Mouse (Mus musculus): ENCODE measurements around the gene Plet1. TPM values are rescaled to one million over a fixed set of nuclear protein-coding genes. Genes with fewer than 3 reads are reported as not detected.

Gene Plet1
- 1 to 10 TPM in 1 of 2 experiments, under 1 TPM in 1; 0.60 to 2.4 TPM for total RNA-seq (2021)
- long read RNA-seq, experiment 1, result 0 reads
- long read RNA-seq, experiment 2, result 0 reads

DNA sequence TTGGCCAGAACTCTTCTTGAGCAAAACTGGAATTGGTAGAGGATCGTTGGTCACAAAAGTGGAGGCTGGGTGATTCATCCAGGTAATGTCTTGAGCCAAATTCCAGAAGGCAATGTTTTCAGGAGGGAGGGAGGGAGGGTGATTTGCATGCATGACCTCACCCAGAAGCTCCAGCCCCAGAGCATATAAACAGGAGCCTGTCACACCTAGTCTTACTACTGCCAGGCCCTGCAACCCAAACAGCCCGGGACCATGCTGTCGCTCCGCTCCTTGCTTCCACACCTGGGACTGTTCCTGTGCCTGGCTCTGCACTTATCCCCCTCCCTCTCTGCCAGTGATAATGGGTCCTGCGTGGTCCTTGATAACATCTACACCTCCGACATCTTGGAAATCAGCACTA, at the start of gene Plet1:
Plet1 (plus strand) TSS at position 215 of the 400 bp plus-strand sequence.
- DNase-seq, result no peak

DNA sequence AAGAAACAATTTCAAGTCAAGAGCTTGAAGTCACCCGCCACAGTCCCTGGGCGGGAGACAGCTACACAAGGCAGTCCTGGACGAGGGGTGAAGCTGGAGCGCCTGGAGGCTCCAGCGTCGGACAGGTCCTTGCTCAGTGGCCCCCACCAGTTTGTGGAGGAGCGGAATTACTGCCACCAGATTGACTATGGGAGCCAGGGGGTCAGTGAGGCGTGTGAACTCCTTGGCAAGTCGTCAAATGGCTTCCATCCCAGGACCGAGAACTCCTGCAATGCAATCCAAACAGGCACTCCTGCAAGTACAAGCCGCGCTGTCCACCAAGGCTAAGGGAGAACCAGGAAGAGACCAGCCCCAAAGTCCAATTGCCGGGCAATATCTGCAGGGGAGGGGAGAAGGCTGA, 45.3 kb upstream of the Plet1 start:
- peak in 1 of 2 experiments; percentile 12 for DNase-seq

DNA sequence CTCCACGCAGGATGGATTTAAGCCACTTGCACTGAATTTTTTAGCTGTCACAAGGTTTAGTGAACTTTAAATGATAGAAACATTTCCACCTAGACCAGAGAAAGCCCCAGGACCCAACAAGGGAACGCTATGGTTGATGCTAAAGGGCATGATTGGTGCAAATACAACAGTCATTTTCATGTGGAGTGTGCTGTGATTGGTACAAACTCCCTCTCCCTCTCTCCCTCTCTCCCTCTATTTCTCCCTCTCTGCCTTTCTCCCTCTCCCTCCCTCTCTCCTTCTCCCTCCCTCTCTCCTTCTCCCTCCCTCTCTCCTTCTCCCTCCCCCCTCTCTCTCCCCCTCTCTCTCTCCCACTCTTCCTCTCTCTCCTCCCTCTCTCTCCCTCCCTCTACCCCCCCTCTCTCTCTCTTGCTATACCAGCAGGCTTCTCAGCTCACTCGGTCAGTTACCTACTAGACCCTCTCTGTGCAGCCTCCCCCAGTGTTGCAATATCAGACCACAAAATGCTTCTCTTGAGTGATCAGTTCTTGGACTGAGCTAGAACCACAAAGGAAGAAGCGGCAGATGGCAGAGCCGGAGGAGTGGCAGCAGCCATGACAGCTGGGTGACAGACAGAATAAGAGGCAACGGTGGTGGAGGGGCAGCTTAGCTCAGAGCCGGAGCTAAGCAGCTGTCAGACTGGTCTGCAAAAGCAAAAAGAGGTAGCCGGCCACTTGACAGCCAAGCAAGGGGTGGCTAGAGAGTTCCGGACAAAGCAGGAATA, 42.7 kb upstream of the Plet1 start:
- DNase-seq, result no peak

DNA sequence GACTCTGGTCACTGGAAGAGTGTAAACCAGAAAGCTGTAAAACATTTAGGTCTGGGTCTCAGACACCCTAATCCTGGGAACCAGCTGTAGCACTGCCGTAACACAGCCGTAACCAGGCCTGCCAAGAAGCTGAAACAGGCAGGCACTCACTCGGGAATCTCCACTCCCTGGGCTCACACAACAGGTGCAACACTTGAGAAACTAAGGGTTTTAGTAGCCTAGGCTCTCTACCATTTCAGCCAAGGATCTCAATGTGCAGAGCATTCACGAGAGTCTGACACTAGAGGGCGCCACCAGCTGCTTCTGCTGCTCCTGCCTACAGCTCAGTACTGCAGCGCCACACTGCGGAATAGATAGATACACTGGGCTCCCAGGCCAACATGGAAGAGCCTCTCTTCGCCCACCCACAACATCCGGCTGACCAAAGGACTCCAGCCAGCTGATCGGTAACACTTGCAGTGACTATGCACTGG, 42.0 kb upstream of the Plet1 start:
- DNase-seq, result peak; percentile 63 to 78

DNA sequence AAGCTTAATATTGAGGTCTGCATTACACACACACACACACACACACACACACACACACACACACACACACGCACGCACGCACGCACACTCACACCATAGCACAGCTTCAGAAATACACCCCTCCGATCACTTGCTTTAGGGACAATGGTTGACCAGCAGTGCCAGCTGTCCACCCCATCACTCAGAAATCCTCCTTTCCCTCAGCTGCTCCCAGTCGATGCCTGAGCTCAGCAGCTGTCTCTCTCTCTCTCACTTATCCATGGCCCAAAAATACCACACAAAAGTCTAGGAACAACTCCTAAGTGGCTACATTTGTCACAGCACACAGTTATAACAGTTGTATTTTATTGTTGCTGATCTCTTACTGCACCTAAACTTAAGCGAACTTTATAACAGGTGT, 36.7 kb upstream of the Plet1 start:
- no peak for DNase-seq

DNA sequence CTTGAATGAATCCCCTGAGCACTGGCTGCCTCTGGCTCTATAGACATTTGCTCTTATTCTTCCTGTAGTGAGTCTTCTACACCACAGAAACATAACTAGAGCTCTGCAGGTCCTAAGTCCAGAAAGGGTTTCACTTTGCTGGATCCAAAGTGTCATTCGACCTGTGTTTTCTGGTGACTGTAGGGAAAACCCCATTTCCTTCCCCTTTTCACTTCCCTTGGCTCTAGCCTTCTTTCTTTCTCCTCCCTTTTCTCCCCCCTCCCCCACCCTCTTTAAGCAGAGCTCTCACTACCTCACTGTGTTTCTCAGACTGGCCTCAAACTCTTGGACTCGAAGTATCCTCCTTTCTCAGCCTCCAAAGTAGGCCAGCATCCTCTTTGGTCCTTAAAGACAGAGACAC, 34.8 kb upstream of the Plet1 start:
- no peak for DNase-seq

DNA sequence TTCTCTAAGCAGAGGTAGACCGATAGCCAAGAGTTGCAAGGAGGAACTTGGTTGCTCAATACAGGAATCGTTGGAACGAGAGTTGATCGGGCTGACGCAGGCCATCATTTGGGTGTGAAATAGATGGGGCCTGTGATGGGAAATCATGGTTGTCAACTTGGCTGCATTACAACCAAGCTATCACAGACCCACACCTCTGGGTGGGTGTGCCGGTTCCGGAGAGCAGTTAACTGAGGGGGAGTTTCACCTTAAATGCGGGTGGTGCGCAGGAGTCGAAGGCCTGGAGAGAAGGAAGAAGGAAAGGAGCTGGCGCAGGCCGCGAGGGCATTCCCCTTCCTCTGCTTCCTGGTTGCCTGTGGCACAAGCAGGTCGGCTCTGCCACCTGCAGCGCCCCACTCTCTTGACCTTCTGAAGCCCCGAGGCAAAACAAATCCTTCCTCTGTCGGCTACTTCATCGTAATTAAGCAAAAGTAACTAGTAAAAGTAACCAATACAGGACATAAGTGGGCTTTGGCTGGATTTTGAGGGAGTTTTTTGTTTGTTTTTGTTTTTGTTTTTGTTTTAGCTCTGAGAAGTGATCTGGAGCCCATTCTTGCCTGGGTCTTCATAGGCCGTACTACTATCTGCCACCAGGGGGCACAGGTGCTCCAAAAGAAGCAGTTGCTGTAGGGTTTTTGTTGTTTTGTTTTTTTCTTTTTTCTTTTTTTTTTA, 31.7 kb upstream of the Plet1 start:
- peak; percentile 59 to 88 for DNase-seq

DNA sequence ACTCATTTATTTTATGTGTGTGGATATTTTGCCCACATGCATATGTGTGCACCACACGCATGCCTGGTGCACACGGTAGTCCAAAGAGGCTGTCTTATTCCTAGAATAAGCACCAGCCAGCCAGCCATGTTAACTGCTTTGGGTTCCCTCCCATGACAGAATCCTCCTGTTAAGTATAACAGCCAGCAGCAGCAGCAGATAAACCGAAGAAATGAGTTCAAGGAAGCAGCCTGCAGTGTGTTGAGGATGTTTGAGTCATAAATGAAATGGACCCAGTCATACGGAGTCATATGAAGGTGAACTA, 31.2 kb upstream of the Plet1 start:
- no peak for DNase-seq

DNA sequence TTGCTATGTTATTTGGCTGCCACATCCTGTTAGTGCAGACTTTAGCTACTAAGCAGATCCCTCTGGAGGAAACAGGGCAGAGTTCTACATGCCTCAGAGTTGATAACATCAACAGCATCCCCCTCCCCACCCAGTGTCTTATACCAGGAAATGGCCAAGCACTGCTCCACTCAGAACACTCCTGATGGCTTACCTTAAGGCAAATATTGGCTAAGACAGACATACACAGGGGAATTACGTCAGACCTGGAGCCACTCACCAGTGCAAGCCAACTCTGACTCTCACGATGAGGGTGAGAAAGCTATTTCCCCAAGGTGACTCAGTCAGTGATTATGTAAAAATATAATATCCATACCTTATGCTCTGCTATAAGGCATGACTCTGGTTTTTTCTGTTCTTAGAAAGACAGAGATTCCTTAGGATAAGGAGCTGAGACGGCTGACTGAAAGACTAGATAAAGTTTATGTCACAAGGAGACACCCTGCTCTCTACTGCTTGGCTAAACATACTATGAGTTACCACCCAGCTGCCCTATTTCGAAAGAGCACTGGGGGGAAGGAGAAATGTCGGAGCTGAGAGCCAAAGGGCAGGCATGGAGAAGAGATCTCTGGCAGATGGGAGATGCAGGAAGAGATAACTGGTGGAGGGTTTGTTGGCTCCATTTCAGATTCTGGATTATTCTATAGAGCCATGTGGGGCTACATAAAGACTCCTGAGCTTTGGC, 23.8 kb upstream of the Plet1 start:
- no peak for DNase-seq

DNA sequence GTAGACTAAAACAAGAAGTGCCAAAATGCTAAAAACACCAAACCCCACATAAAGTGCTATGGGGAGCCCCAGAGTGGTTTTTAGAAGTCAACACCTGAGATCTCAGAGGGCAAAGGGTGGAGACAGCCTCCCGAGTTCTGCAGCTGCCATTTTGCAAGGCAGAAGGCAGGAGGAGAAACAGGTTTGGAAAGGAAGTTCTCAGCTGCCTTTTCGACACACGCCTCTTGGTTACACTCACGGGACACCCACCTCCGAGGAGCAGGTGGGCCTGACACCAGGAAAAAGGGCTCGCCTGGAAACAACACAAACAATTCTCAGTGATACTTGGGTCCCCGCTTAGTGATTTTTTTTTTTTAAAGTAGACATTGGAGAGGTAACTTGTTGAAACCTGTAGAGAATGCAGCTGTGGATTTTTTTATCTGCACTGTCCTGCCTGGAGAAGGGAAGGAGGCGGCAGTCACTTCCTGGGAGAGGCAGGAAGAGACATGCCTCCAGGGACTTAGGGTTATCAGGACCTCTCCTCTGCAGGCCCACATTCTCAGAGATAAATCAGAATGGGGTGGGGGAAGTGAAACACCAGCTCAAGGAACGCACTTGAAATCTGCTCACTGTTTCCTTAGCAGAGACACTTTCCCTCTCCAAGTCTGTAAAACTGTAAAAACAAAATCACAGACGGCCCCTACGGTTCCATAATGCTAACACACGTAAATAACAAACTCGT, 23.0 kb upstream of the Plet1 start:
- DNase-seq, result no peak

DNA sequence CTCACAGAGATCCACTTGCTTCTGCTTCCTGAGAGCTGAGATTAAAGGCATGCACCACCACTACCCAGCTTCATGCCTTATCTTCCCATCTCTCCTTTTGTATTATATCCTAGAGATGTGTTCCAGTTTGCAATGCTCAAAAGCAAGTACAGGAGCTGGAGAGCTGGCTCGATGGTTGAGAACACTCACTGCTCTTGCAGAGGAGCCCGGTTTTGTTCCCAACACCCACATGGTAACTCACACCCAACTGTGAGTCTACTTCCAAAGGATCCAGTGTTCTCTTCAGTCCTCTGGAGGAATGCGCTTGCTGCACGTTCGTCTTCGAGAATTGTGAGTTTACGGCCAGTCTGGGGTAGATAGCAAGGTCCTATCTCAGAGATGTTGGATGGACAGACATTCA, 19.0 kb upstream of the Plet1 start:
- no peak for DNase-seq

DNA sequence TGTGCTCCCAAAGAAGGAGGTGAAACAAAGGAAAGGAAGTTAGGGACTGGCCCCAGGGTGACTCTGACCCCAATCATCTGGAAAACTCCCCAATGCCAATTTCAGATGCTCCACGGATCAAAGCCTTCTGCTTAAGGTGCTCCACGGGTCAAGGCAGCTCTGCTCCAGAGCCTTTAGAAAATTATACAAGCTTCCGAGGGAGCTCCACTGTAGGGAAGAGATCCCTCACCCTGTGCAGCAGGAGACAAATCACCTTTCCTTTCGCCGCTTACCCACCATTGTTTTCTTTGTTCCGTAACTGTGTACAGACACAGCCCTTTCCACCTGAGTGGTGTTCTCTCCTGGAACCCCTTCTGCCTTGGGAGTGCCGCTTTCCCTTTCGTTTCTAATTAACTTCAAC, 18.6 kb upstream of the Plet1 start:
- no peak for DNase-seq

DNA sequence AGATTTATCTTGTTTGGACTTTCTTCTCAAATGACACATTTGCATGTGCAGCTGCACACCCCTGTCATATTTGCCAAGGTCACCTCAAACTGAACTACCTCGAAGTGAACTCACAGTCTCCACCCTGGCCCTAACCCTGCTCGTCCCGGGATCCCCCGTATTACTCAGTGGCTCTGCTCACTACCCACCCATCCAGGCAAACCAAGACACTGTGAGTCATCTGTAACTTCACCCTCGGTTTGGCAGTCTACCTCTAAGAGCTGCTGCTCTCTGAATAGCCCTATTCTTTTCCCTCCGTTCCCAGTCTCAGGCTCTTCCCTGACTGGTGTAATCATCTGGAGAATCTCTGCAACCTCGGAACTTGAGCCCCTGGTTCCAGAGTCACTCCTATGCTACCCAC, 17.7 kb upstream of the Plet1 start:
- no peak for DNase-seq

DNA sequence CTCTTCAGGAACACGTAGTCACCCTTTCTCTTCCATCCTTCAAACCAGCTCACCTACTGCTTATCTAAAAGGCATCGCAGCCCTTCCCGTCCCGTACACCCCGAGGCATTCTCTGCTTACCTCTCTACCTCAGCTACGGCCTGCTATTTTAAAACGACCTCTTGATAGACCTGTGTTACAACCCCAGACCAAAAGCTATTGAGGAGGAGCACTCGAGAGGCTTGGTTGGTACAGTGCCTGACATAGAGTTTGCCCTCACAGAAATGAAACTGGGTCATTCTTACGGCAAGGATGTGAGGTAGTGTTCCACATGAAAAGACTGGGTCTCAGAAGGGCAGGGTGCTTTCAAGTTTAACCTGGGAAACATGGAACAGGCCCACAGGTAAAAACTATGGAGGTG, 17.1 kb upstream of the Plet1 start:
- DNase-seq, result no peak

DNA sequence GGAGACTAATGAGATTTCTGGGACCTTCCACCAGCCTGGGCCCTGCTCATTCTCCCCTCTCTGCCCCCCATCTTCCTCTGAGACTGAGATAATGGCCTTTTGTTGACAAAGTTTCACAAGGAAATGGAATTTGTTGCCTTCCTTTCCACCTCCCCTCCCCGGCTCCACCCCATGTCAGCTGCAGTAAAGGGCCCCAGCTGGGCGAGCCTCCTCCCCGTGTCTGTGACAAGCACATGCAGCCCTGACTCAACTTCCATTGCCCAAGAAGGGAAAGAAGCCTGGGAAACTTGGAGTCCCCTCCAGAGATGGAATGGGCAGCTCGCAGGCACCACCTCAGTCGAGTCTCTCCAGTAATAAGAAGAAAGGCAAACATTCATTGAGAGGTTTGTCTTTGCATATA, 15.5 kb upstream of the Plet1 start:
- peak; percentile 15 to 32 for DNase-seq

DNA sequence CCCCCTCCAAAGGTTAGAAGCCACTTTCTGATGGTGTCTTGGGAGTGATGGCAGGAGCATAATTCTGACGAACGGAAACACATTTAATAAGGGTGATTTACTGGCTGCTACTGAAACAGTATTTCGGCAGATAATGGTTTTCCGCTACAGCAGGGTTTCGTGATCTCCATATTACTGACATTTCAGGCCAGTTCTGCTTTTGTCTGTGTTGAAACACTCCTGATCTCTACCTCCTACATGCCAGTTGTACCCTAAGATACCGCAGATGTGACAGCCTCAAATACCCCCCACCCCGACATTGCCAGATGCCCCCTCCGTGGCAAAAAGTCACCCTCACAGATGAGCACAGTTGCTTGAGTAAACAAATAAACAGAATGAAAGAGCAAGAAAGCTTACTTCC, 14.8 kb upstream of the Plet1 start:
- no peak for DNase-seq

DNA sequence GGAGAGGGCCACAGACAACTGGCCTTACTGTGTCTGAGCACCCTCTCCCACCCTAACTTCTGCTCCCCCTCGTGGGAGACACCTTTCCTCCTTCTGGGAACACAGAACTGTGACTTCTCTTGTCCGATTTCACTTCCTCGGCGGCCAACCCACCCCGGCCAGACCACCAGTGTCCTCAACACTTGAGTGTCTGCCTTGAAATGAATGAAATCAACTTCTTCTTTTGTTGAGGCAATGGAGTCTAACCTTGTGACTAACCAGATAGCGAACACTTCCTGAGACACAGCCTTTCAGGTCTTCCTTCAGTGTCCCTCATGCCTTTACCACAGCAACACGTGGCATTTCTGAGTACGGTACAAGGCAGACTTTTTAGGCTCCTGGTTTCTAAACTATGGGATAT, 11.6 kb upstream of the Plet1 start:
- DNase-seq, result no peak

DNA sequence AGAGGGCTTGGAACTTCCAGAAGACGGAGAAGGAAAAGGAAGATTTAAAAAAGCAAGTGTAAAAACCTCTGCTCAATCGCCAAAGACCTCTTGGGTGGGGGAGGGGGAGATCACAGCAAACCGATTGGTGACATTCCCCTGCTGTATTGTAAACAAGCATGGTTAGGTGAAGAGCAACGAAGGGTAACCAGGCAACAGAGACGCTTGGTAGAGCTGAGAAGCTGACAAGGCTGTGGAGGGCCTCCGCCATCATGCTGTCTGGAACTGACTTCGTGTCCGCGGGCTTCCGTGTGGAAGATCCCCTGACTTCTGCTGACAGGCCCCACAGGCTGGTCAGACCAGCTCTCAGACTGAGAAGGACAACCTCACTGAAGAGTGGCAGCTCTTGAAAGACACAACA, 8.8 kb upstream of the Plet1 start:
- no peak for DNase-seq

DNA sequence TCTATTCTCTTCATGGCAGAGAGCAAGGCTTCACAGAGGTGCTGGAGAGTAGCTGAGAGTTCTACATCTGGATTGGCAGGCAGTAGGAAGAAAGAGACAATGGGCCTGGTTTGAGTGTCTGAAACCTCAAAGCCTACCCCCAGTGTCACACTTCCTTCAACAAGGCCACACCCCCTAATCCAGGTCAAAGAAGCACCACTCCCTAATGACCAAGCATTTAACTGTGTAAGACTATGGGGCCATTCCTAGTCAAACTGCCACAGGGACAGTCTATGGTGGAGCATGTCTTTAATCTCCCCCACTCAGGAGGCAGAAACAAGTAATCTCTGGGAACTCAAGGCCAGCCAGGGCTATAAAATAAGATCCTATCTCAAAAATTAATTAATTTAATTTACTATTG, 3.5 kb upstream of the Plet1 start:
- no peak for DNase-seq

DNA sequence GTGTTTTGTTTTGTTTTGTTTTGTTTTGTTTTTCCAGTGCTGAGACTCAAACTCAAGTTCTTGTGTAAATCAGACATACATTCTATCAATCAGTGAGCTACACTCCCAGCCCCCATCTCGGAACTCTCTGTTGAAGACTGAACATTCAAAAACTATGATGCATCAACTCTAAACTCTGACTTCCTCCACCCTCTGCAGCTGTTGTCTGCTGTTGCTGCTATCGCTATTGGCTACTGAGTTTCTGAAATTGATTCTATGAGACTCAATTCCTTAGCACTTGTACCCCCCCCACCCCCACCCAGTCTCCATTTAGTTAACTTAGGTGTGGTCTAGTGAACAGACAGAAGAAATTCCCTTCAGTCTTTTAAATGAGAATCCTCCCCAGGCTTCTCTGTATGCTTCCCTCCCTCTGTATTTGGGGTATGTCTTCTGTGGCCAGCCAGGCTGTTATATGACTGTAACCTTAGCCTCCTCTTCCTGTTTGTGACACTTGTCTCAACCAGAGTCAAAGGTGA, 2.7 kb upstream of the Plet1 start:
- DNase-seq, result no peak

DNA sequence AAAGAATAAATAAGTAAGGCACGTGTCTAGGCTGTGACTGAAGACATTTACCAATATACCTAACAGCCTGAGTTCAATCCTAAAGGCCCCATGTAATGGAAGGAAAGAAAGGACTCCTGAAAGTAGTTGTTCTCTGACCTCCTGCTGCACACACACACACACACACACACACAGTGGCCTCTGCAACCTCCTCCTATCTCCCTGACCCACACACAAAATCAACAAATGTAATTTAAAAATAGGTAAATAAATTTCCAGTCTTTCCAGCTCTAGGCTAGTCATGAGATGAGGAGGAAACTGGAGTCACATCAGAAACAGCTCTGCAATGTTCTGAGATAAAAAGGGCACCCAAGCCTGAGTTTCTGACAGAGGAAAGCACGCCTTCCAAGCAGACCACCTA, 548 bp upstream of the Plet1 start:
- no peak for DNase-seq

DNA sequence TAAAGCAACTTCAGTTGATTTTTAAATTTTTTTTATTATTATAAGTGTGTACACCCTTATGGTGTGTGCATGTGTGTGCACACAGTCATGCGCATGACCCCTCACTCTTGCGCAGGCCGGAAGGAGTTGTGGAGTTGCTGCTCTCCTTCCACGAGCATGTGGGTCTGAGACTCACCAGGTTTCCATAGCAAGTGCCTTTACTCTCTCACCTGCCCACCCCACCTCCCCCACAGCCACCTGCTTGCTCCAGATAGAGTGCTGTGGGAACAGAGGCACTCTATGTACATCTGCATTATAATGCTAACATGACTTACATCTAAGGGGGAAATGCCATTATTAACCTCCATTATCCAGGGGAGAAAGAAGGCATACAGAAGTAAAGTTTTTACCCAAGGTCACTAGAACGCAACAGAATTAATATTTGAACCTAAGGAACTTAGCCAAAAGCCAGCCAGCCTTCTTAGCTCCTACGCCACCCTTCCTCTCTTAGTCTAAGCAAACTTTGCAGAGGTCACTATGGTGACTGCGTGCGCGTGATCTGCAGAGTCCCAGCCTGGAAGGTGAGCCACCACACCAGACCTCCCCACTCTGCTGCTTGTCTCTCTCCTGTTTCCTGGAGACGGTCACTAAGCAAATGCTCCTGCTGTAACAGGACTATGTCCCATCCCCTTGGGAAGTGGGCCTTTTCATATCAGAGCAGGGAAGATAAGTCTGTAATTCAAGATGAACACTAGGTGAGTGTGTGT, 1.3 kb downstream of the Plet1 start:
- no peak for DNase-seq

Data from heart, adult 18-20 months (tissue).